Mouse (Mus musculus) spleen, postnatal 10 days (tissue): Measurements from ENCODE around the gene Scube2.

Experiments
- DNase-seq, 2 experiments: peaks; one replicate each; pipeline ENCODE4 v3.0.0; 2021 to 2022; ENCODE audit warnings: low spot score in 2 of 2

Scube2 gene

GRCm38 (mm10) chr7:109800626-109801025, 64.9 kb downstream of the Scube2 start:
- DNase-seq = no peak

- no peak for DNase-seq
These were observed 66.3 kb downstream of the Scube2 start for GRCm38 (mm10) chr7:109799168-109799567.

- no peak for DNase-seq
These were observed 69.9 kb downstream of the Scube2 start for GRCm38 (mm10) chr7:109795564-109795963.

GRCm38 (mm10) chr7:109794556-109794955, 70.9 kb downstream of the Scube2 start:
- DNase-seq = no peak

GRCm38 (mm10) chr7:109792759-109793158, 72.7 kb downstream of the Scube2 start:
- peak; percentile 53 to 72 for DNase-seq

GRCm38 (mm10) chr7:109790818-109791217, 74.7 kb downstream of the Scube2 start:
- no peak for DNase-seq

- no peak for DNase-seq
These were observed 77.6 kb downstream of the Scube2 start for GRCm38 (mm10) chr7:109787860-109788259.

- DNase-seq = no peak
These were observed 82.2 kb downstream of the Scube2 start for GRCm38 (mm10) chr7:109783281-109783680.

- peak; percentile 72 to 83 for DNase-seq
These were observed 83.8 kb downstream of the Scube2 start, which contains the start of gene Nrip3 for GRCm38 (mm10) chr7:109781470-109782203. Gene Nrip3 (minus strand): TSS chr7:109782025.

- peak; percentile 51 to 57 for DNase-seq
These were observed 84.4 kb downstream of the Scube2 start for GRCm38 (mm10) chr7:109781087-109781469.

- DNase-seq = no peak
These were observed 93.2 kb downstream of the Scube2 start for GRCm38 (mm10) chr7:109772251-109772650.

- DNase-seq = no peak
These were observed 96.6 kb downstream of the Scube2 start for GRCm38 (mm10) chr7:109768699-109769383.

GRCm38 (mm10) chr7:109767575-109768350, 97.7 kb downstream of the Scube2 start:
- DNase-seq = no peak

GRCm38 (mm10) chr7:109764009-109764408, 101.5 kb downstream of the Scube2 start:
- DNase-seq = no peak

GRCm38 (mm10) chr7:109756291-109756690, 109.2 kb downstream of the Scube2 start:
- no peak for DNase-seq

GRCm38 (mm10) chr7:109754034-109754433, 111.4 kb downstream of the Scube2 start:
- no peak for DNase-seq

- DNase-seq = peak; percentile 83 to 84
These were observed 113.2 kb downstream of the Scube2 start, which contains the start of gene Tmem9b for GRCm38 (mm10) chr7:109752008-109752925. Gene Tmem9b (minus strand): TSS chr7:109752875.

- peak in 1 of 2 experiments; percentile 29 for DNase-seq
These were observed 114.0 kb downstream of the Scube2 start for GRCm38 (mm10) chr7:109751427-109752007.
